Mouse (Mus musculus): ENCODE measurements around the gene Il9r.

DNA sequence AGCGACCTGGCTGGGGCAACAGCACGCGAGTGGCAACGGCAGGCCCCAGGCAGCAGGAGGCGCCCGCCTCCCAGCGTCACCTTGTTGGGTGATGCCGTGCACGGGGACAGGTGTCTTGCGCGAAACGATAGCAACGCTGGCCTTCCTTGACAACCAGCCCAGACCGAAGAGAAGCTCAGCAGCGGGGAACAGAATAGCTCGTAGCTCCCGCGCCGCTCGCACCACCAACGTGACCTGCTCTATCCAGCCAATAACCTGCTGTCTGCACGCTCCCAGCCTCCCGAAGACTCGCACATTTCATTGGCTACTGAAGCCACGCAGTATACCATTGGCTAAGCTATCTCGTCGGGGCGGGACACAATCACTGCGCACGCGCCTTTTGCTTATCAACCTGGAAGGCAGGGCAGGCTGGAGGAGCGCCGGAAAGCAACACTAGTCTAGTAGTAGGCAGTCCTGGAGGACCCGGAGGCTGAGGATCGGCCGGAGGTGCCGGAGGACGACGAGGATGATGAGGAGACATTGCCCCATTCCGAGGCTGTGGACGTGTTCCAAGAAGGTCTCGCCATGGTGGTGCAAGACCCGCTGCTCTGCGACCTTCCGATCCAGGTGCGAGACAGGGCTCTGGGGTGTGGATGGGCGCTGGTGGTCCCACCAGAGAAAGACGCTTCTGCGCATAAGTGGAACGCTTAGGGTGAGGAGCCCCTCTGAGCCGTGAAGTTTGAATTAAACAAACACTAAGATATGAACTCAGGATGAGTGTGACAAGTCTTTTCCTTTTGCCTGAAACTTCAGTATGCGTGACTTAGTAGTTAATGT is 5.2 kb upstream of the Il9r start, which contains the start of gene Snrnp25:
- TF ChIP-seq MAFK (IDR thresholded peaks at IDR 0.05; ENCODE audit: insufficient read depth, low read depth, low read length) (no peak), HCFC1 (IDR thresholded peaks at IDR 0.05; ENCODE audit: borderline replicate concordance, insufficient read depth, low read length) (no peak), ZC3H11A (IDR thresholded peaks at IDR 0.05; ENCODE audit: borderline replicate concordance, low read depth, low read length) (0 out of 2 replicates have a peak, but pooled peaks have one; percentile 15), CHD2 (IDR thresholded peaks at IDR 0.05; ENCODE audit: low read depth, low read length) (peak; percentile 68; the same call in 1 of the 2 replicates), ZNF384 (IDR thresholded peaks at IDR 0.05; ENCODE audit: low read depth, low read length) (no peak)
